20 mouse cellular contexts compared by ENCODE assay signal in the genomic region with DNA sequence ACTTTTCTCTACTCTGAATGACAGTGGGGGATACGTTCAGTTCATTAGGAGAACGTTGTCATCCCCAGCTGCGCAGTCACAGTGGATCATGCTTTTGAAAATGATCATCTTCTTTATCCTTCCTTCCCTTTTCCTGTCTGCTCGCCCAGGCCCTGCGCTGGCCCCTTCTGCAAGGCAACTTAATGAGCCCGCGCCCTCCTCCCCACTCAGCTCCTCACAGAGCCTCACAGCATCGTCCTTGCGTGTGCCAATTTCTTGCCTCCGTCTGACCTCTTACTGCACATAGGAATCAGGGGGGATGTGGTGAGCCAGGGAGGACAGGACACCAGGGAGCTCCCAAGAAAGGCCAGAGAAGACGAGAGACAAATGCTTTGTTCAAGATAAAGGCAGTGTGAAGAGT.
A peak's percentile ranks its signal among the peaks of the same experiment; 100 is the strongest.
DNase-seq lines count a peak whose midpoint lies in the region; ATAC-seq and TF ChIP-seq lines count a peak whose summit lies in the region.
"Had no signal": no experiment of that assay in that cellular context is flagged by ENCODE, and none has a peak within 500 bp of the region (broad histone marks: within the 10 kb centered on the region; RNA-seq: fewer than 3 reads in every experiment).

No protein-coding gene starts in this region.

- H3K4me2 ChIP-seq in forebrain, embryonic 16.5 days (ENCODE audit: low read length), result no peak overlapping the region
- H3K4me2 ChIP-seq in hindbrain, embryonic 16.5 days (ENCODE audit: low read length), result no peak overlapping the region
- no peak overlapping the region for H3K4me2 ChIP-seq in hindbrain, postnatal 0 days (ENCODE audit: low read depth, low read length)
- H3K4me2 ChIP-seq in midbrain, embryonic 15.5 days, result no peak overlapping the region
- H3K4me2 ChIP-seq in kidney, embryonic 15.5 days, result no peak overlapping the region
- H3K4me2 ChIP-seq: embryonic facial prominence, embryonic 15.5 days; hindbrain, embryonic 13.5 days had no signal

- no peak for DNase-seq in forebrain, embryonic 10.5 days (ENCODE audit: extremely low spot score, low spot score)
- DNase-seq in hindbrain, postnatal 0 days (ENCODE audit: low spot score), result no peak
- DNase-seq in brain, embryonic 14.5 days (ENCODE audit: low read depth), result peak; percentile 76
- no peak for DNase-seq in embryo, embryonic 9.5 days (ENCODE audit: extremely low spot score)
- DNase-seq: adrenal gland, postnatal 10 days; cerebellum, adult 11-12 months; cerebellum, adult 9-11 months; gastrocnemius, postnatal 10 days; heart, adult 18-20 months; heart, postnatal 10 days; heart, postnatal 4 days had no signal

- WGBS in forebrain, embryonic 10.5 days, result 88% methylated on average over 11 of the region's 11 CpGs
- 59% methylated on average over 11 of the region's 11 CpGs for WGBS in forebrain, embryonic 16.5 days
- WGBS in hindbrain, embryonic 16.5 days, result 54% methylated on average over 11 of the region's 11 CpGs
- WGBS in hindbrain, postnatal 0 days, result 55% methylated on average over 11 of the region's 11 CpGs
- WGBS in midbrain, embryonic 15.5 days, result 63% methylated on average over 11 of the region's 11 CpGs
- WGBS in kidney, embryonic 15.5 days, result 75% methylated on average over 11 of the region's 11 CpGs

- ATAC-seq in forebrain, embryonic 16.5 days, result no peak
- no peak for ATAC-seq in hindbrain, embryonic 16.5 days
- ATAC-seq in hindbrain, postnatal 0 days, result no peak
- peak; percentile 71 for ATAC-seq in midbrain, embryonic 15.5 days (replicated peaks)
- ATAC-seq in kidney, embryonic 15.5 days (replicated peaks; ENCODE audit: low FRiP score), result no peak
- ATAC-seq: inflammation-experienced regulatory T-cells, adult 6 months had no signal

- TF ChIP-seq CTCF in hindbrain, postnatal 0 days (IDR thresholded peaks at IDR 0.05; ENCODE audit: low read depth), result no peak
- TF ChIP-seq CTCF in brain, embryonic 14.5 days (IDR thresholded peaks at IDR 0.05; ENCODE audit: borderline replicate concordance, extremely low read depth, insufficient read depth, insufficient read length), result no peak

- no peaks in the 10 kb centered on the region for H3K36me3 ChIP-seq in forebrain, embryonic 10.5 days (replicated peaks)
- no peaks in the 10 kb centered on the region for H3K36me3 ChIP-seq in forebrain, embryonic 16.5 days (ENCODE audit: control insufficient read depth, insufficient read depth)
- no peaks in the 10 kb centered on the region for H3K36me3 ChIP-seq in hindbrain, embryonic 16.5 days (ENCODE audit: control insufficient read depth, insufficient read depth, low read length)
- H3K36me3 ChIP-seq in hindbrain, postnatal 0 days (ENCODE audit: insufficient read depth, low read length), result no peaks in the 10 kb centered on the region
- H3K36me3 ChIP-seq in midbrain, embryonic 15.5 days (replicated peaks), result no peaks in the 10 kb centered on the region
- H3K36me3 ChIP-seq in kidney, embryonic 15.5 days, result no peaks in the 10 kb centered on the region
- H3K36me3 ChIP-seq: embryonic facial prominence, embryonic 15.5 days; heart, embryonic 10.5 days; hindbrain, embryonic 13.5 days had no signal

- no peaks in the 10 kb centered on the region for H3K9me3 ChIP-seq in forebrain, embryonic 10.5 days
- H3K9me3 ChIP-seq in forebrain, embryonic 16.5 days (ENCODE audit: control insufficient read depth, low read length), result no peaks in the 10 kb centered on the region
- no peaks in the 10 kb centered on the region for H3K9me3 ChIP-seq in hindbrain, embryonic 16.5 days (ENCODE audit: control insufficient read depth, low read length)
- no peaks in the 10 kb centered on the region for H3K9me3 ChIP-seq in hindbrain, postnatal 0 days (ENCODE audit: low read length)
- H3K9me3 ChIP-seq in midbrain, embryonic 15.5 days, result no peaks in the 10 kb centered on the region
- no peaks in the 10 kb centered on the region for H3K9me3 ChIP-seq in kidney, embryonic 15.5 days (replicated peaks)
- H3K9me3 ChIP-seq: embryonic facial prominence, embryonic 15.5 days; heart, embryonic 10.5 days; hindbrain, embryonic 13.5 days had no signal

- H3K27ac ChIP-seq in forebrain, embryonic 10.5 days, result 0 out of 2 replicates have a peak overlapping the region, but pooled peaks have one; percentile 12
- no peak overlapping the region for H3K27ac ChIP-seq in forebrain, embryonic 16.5 days (ENCODE audit: low read length)
- no peak overlapping the region for H3K27ac ChIP-seq in hindbrain, embryonic 16.5 days (ENCODE audit: low read depth, low read length)
- no peak overlapping the region for H3K27ac ChIP-seq in hindbrain, postnatal 0 days
- H3K27ac ChIP-seq in midbrain, embryonic 15.5 days, result 0 out of 2 replicates have a peak overlapping the region, but pooled peaks have one; percentile 39
- no peak overlapping the region for H3K27ac ChIP-seq in kidney, embryonic 15.5 days
- H3K27ac ChIP-seq: embryonic facial prominence, embryonic 15.5 days; heart, embryonic 10.5 days; hindbrain, embryonic 13.5 days had no signal

- no peak for TF ChIP-seq POLR2A in brain, embryonic 14.5 days (IDR thresholded peaks at IDR 0.05; ENCODE audit: borderline replicate concordance, extremely low read depth, insufficient read depth, insufficient read length, poor library complexity, severe bottlenecking)

- H3K9ac ChIP-seq in forebrain, embryonic 16.5 days (replicated peaks; ENCODE audit: low read depth, low read length), result no peak overlapping the region
- H3K9ac ChIP-seq in hindbrain, embryonic 16.5 days (ENCODE audit: low read depth, low read length), result peak overlapping the region; percentile 2; the same call in 1 of the 2 replicates
- H3K9ac ChIP-seq in hindbrain, postnatal 0 days (replicated peaks; ENCODE audit: low read length), result no peak overlapping the region
- H3K9ac ChIP-seq in midbrain, embryonic 15.5 days, result no peak overlapping the region
- no peak overlapping the region for H3K9ac ChIP-seq in kidney, embryonic 15.5 days
- H3K9ac ChIP-seq: embryonic facial prominence, embryonic 15.5 days; hindbrain, embryonic 13.5 days had no signal

- H3K4me3 ChIP-seq in forebrain, embryonic 10.5 days, result no peak overlapping the region
- no peak overlapping the region for H3K4me3 ChIP-seq in forebrain, embryonic 16.5 days (replicated peaks; ENCODE audit: low read length)
- H3K4me3 ChIP-seq in hindbrain, embryonic 16.5 days (ENCODE audit: low read length), result no peak overlapping the region
- no peak overlapping the region for H3K4me3 ChIP-seq in hindbrain, postnatal 0 days (ENCODE audit: low read length)
- H3K4me3 ChIP-seq in midbrain, embryonic 15.5 days, result no peak overlapping the region
- H3K4me3 ChIP-seq in kidney, embryonic 15.5 days (replicated peaks), result no peak overlapping the region
- H3K4me3 ChIP-seq: embryonic facial prominence, embryonic 15.5 days; erythroblast, embryonic 14.5 days; heart, embryonic 10.5 days; hindbrain, embryonic 13.5 days had no signal

- H3K4me1 ChIP-seq in forebrain, embryonic 10.5 days, result no peaks in the 10 kb centered on the region
- peaks cover 7% of the 10 kb centered on the region for H3K4me1 ChIP-seq in forebrain, embryonic 16.5 days (replicated peaks; ENCODE audit: control insufficient read depth, insufficient read depth, low read length)
- no peaks in the 10 kb centered on the region for H3K4me1 ChIP-seq in hindbrain, embryonic 16.5 days (ENCODE audit: control insufficient read depth, insufficient read depth, low read depth, low read length)
- H3K4me1 ChIP-seq in hindbrain, postnatal 0 days (ENCODE audit: insufficient read depth, low read length), result no peaks in the 10 kb centered on the region
- peaks cover 9% of the 10 kb centered on the region for H3K4me1 ChIP-seq in midbrain, embryonic 15.5 days
- no peaks in the 10 kb centered on the region for H3K4me1 ChIP-seq in kidney, embryonic 15.5 days
- H3K4me1 ChIP-seq: heart, embryonic 10.5 days had no signal

- no peaks in the 10 kb centered on the region for H3K27me3 ChIP-seq in forebrain, embryonic 10.5 days (ENCODE audit: poor library complexity, severe bottlenecking)
- no peaks in the 10 kb centered on the region for H3K27me3 ChIP-seq in forebrain, embryonic 16.5 days (replicated peaks; ENCODE audit: control insufficient read depth, insufficient read depth, low read length)
- H3K27me3 ChIP-seq in hindbrain, embryonic 16.5 days (replicated peaks; ENCODE audit: control insufficient read depth, insufficient read depth, low read length), result no peaks in the 10 kb centered on the region
- H3K27me3 ChIP-seq in hindbrain, postnatal 0 days (ENCODE audit: insufficient read depth, low read length), result 0 out of 2 replicates have a peak, but pooled peaks cover 3% of the 10 kb centered on the region
- no peaks in the 10 kb centered on the region; the same call in 1 of the 2 replicates for H3K27me3 ChIP-seq in midbrain, embryonic 15.5 days (replicated peaks)
- no peaks in the 10 kb centered on the region for H3K27me3 ChIP-seq in kidney, embryonic 15.5 days
- H3K27me3 ChIP-seq: embryonic facial prominence, embryonic 15.5 days; hindbrain, embryonic 13.5 days had no signal

Comparison
In these comparisons a context has a peak if more than half of its experiments do, and no peak if none do; other contexts are left out.
1. H3K27ac ChIP-seq: peak in forebrain, embryonic 10.5 days (single experiment) and midbrain, embryonic 15.5 days (single experiment); none in forebrain, embryonic 16.5 days (single experiment), hindbrain, embryonic 16.5 days (single experiment), hindbrain, postnatal 0 days (single experiment) and kidney, embryonic 15.5 days (single experiment).